Mouse (Mus musculus) embryonic facial prominence, embryonic 13.5 days (tissue): ENCODE measurements around the gene Scarf2. TPM values are rescaled to one million over a fixed set of nuclear protein-coding genes. Genes with fewer than 3 reads are reported as not detected.

Source experiments
- ATAC-seq: fragments of 200-750 bp; cut with Nextera tagmentation; 2 replicates; pipeline ENCODE4 v1.8.0; 2017; ENCODE audit warnings: low read depth; ENCODE audit not compliant: insufficient number of reproducible peaks, insufficient read depth, low FRiP score, low TSS enrichment
- H3K27ac ChIP-seq: fragments of 300-500 bp; sonication (generic); 2 replicates; pipeline ENCODE4 v1.5.1; 2015; ENCODE audit warnings: moderate library complexity, mild to moderate bottlenecking, inconsistent platforms
- H3K27me3 ChIP-seq: fragments of 300-500 bp; sonication (generic); 2 replicates; pipeline ENCODE4 v1.6.1; 2015; ENCODE audit warnings: mild to moderate bottlenecking, inconsistent platforms
- H3K36me3 ChIP-seq: fragments of 300-500 bp; sonication (generic); 2 replicates; pipeline ENCODE4 v1.6.1; 2015; ENCODE audit warnings: mild to moderate bottlenecking, inconsistent platforms
- H3K4me1 ChIP-seq: fragments of 300-500 bp; sonication (generic); 2 replicates; pipeline ENCODE4 v1.6.1; 2015; ENCODE audit warnings: inconsistent platforms
- H3K4me2 ChIP-seq: fragments of 300-500 bp; sonication (generic); 2 replicates; pipeline ENCODE4 v1.6.1; 2015; ENCODE audit warnings: moderate library complexity, mild to moderate bottlenecking, inconsistent platforms
- H3K4me3 ChIP-seq: fragments of 300-500 bp; sonication (generic); 2 replicates; pipeline ENCODE4 v1.5.1; 2015; ENCODE audit warnings: mild to moderate bottlenecking, inconsistent platforms
- H3K9ac ChIP-seq: fragments of 300-500 bp; sonication (generic); 2 replicates; pipeline ENCODE4 v1.6.1; 2015; ENCODE audit warnings: mild to moderate bottlenecking, inconsistent platforms
- H3K9me3 ChIP-seq: fragments of 300-500 bp; sonication (generic); 2 replicates; pipeline ENCODE4 v1.6.1; 2016; ENCODE audit warnings: inconsistent platforms
- whole genome bisulfite sequencing: fragments of 180-500 bp; shearing (Covaris S2); methylation state at CpG from one replicate; pipeline ENCODE4 v1.1.7; 2015; ENCODE audit warnings: mixed read lengths; 5-methylcytosine and 5-hydroxymethylcytosine counted together
- polyA plus RNA-seq: library from polyadenylated mRNA; unstranded; fragments of >200 nt; fragmentation: Nextera tagmentation; extraction: Ambion mirVana; gene quantifications from 2 replicates; pipeline ENCODE4 v1.2.1, GENCODE M21; 2015

Gene Scarf2
- polyA plus RNA-seq, 1 experiment from 2014 or later: 39.0 TPM

DNA sequence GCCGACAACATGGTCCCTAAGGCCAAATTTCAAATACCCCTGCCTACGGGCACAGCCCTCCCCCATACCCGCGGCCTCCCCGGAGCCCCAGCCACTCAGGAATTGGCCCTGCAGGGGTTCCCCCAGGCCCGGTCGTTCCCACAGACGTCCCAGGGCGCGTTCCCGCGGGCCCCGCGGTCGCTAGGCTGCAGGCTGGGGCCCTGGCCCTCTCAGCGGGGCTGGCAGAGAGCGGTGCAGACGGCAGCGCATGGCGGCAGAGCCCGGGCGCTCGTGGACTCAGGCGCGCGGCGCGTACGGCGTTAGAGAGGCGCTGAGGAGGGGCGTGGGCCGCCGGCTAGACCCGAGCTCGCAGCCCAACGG lies 36.2 kb downstream of the Scarf2 start:
- H3K4me1 ChIP-seq: peaks cover 23% of the 10 kb centered on the region; the same call in 1 of the 2 replicates
- under 1% methylated on average over 36 of the region's 37 CpGs for WGBS
- H3K9ac ChIP-seq: peak overlapping the region; percentile 78
- H3K36me3 ChIP-seq: no peaks in the 10 kb centered on the region
- peak; percentile 45; the same call in 1 of the 2 replicates for ATAC-seq
- H3K9me3 ChIP-seq: no peaks in the 10 kb centered on the region
- no peak overlapping the region for H3K27ac ChIP-seq
- peak overlapping the region; percentile 65 for H3K4me3 ChIP-seq
- peak overlapping the region; percentile 98 for H3K4me2 ChIP-seq
- H3K27me3 ChIP-seq: peaks cover 92% of the 10 kb centered on the region

DNA sequence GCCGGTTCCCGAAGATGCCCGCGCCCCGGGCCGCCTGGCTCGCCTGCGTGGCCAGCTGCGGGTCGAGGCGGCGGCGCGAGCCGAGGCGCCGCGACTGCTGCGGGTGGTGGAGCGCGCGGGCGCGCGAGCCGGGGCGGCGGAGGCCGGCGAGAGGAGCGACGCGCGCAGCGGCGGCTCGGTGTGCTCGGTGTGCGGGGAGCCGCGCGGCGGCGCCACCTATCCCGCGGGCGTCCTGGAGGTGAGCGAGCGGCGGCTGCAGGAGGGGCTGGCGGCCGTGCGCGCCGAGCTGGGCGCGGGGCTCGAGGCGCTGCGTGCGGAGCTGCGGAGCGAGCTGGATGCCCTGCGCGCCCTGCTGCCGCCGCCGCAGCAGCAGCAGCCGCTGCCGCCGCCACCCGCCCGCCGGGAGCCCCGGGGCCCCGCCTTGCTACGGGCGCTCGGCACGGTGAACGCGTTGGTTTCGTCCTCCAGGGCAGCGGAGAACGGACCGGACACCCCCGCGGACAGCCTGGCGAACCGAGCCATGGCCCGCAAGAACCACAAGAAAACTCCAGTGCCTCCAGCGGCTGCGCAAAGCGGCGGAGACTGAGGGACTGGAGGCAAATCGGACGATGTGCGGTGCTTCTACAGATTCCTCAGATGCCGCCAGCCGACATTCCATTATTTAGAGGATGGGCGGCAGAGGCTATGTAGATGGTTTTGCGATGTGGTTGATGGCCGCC lies 36.8 kb downstream of the Scarf2 start:
- Histone ChIP-seq H3K4me2 (peak overlapping the region; percentile 98), H3K36me3 (0 out of 2 replicates have a peak, but pooled peaks cover 4% of the 10 kb centered on the region), H3K9me3 (no peaks in the 10 kb centered on the region), H3K27me3 (peaks cover 89% of the 10 kb centered on the region), H3K9ac (peak overlapping the region; percentile 78), H3K4me3 (peak overlapping the region; percentile 65), H3K4me1 (peaks cover 23% of the 10 kb centered on the region; the same call in 1 of the 2 replicates), H3K27ac (no peak overlapping the region)
- under 1% methylated on average over 81 of the region's 103 CpGs for WGBS
- peak; percentile 26; the same call in 1 of the 2 replicates for ATAC-seq

DNA sequence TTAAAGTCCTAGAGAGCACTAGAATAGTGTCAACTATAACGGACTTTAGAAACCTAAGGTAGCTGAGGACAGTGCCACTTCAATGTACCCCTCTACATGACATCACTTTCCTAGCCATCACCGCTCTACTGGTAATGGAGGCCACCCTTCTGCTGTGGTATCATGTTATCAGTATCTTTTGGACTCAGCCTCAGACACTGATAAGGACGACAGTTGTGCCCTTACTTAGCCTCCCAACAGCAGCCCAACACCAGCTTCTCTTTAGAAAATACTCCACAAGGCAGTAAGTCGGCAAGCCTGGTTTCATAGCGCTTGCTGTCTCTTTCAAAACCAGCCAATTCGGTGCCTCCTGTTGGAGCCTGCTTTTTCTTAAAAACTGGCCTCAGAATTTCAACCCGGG lies 37.5 kb downstream of the Scarf2 start:
- H3K36me3 ChIP-seq: 0 out of 2 replicates have a peak, but pooled peaks cover 5% of the 10 kb centered on the region
- H3K4me3 ChIP-seq: peak overlapping the region; percentile 65
- H3K4me2 ChIP-seq: peak overlapping the region; percentile 98
- H3K4me1 ChIP-seq: peaks cover 23% of the 10 kb centered on the region; the same call in 1 of the 2 replicates
- H3K9me3 ChIP-seq: no peaks in the 10 kb centered on the region
- H3K27me3 ChIP-seq: peaks cover 85% of the 10 kb centered on the region
- H3K9ac ChIP-seq: peak overlapping the region; percentile 78
- no peak overlapping the region for H3K27ac ChIP-seq
- 46% methylated on average over 7 of the region's 7 CpGs for WGBS
- ATAC-seq: no peak

DNA sequence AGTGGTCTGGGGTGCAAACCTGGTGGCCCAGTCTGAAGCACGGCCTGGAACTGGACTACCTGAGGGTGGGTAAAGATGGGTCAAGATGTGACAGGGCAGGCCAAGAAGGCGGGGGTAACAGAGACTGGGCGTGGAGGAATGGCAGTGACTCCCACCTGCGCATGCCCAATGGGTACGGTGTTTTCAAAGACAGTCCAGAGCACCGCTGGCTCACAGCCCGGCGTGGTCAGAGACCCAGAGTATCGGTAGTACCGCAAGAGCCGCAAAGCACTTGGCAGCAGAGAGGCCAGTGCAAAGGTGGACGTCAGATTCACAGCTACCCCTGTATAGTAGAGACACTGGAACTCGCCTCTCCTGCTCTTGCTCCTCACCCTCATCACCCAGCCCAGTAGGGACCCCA lies 38.4 kb downstream of the Scarf2 start:
- no peak overlapping the region for H3K4me2 ChIP-seq

DNA sequence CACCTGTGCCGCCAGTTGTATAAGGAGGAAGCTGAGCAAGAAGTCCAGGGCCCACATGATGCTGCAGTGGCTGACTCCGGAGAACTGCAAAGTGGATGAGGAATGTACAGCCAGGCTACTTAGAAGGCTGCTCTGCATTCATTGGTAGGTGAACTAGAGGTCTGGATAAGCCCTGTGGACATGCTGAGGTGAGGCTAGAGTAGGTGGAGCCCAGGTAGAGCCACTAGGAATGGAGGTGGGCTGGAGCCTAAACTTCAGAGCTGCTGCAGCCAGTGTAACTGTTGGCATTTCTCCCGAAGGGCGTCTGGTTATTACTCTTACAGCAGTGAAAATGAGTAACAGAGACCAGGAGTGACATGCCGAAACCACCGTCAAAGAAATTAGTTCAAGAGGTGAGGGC lies 41.0 kb downstream of the Scarf2 start, which contains the start of gene Car15:
Gene Car15, minus strand, starts transcription at position 314 of the 400 bp plus-strand sequence.
- no peak within 1 kb of the TSS for H3K4me3 ChIP-seq

More for the DNA sequence above, 38.4 kb downstream of the Scarf2 start:
- 53% methylated on average over 13 of the region's 13 CpGs for WGBS
- H3K9ac ChIP-seq: no peak overlapping the region
- no peaks in the 10 kb centered on the region for H3K9me3 ChIP-seq
- ATAC-seq: no peak
- H3K27ac ChIP-seq: no peak overlapping the region
- H3K36me3 ChIP-seq: peaks cover 11% of the 10 kb centered on the region; the same call in 1 of the 2 replicates
- H3K4me1 ChIP-seq: peaks cover 23% of the 10 kb centered on the region; the same call in 1 of the 2 replicates
- H3K4me3 ChIP-seq: no peak overlapping the region
- H3K27me3 ChIP-seq: peaks cover 75% of the 10 kb centered on the region

DNA sequence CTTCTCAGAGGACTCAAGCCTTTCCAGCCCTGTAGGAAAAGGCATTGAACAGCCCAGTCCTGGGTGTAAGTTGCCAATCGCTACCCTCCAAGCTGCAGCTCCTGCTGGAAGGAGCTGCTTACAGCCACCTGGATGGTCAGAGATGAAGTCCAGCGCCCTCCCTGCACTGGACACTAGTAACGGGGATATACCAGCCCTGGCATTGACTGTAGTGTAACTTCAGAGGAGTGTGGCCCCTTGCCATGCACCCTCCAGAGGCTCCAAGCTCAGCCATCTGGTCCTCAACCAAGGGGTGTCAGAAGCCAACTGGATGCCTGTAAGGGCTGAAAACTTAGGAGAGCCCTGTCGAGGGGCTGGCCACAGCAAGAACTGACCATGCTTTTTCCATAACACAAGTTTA lies 42.9 kb downstream of the Scarf2 start:
- Histone ChIP-seq H3K27ac (no peak overlapping the region), H3K9ac (no peak overlapping the region), H3K27me3 (peaks cover 31% of the 10 kb centered on the region), H3K9me3 (no peaks in the 10 kb centered on the region), H3K4me1 (no peaks in the 10 kb centered on the region), H3K4me2 (no peak overlapping the region), H3K4me3 (no peak overlapping the region), H3K36me3 (peaks cover 56% of the 10 kb centered on the region)
- no peak for ATAC-seq
- WGBS: 81% methylated on average over 4 of the region's 4 CpGs

More for the DNA sequence above, 41.0 kb downstream of the Scarf2 start, which contains the start of gene Car15:
- Histone ChIP-seq H3K4me2 (no peak within 1 kb of the TSS), H3K4me1 (peaks cover 10% of the 10 kb centered on the region; the same call in 1 of the 2 replicates), H3K9me3 (no peaks in the 10 kb centered on the region), H3K36me3 (peaks cover 36% of the 10 kb centered on the region), H3K27me3 (peaks cover 50% of the 10 kb centered on the region), H3K27ac (no peak within 1 kb of the TSS), H3K9ac (no peak within 1 kb of the TSS)
- 68% methylated on average over 6 of the region's 6 CpGs for WGBS
- ATAC-seq: no peak

DNA sequence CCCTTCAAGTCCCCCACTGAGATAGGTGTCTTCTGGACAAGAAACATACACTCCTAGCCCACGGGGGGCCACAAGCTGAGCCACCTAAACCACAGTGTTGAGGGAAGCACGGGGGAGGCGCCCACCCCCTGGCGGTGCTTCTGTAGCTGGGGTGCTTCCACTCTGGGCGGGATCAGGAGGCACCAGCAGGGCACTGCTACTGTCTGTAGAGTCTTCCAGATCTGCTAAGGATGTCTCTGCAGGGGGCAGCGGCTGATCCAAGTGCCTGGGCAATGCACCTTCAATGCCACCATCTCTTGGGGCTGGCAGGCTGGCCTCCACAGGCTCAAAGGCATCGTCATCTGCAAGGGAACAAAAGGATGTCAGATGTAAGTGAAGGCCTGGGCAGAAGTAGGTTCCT lies 45.4 kb downstream of the Scarf2 start:
- peaks cover 6% of the 10 kb centered on the region for H3K27me3 ChIP-seq
- 90% methylated on average over 7 of the region's 7 CpGs for WGBS
- no peak overlapping the region for H3K4me3 ChIP-seq
- no peaks in the 10 kb centered on the region for H3K4me1 ChIP-seq
- no peak overlapping the region for H3K4me2 ChIP-seq
- H3K9me3 ChIP-seq: no peaks in the 10 kb centered on the region
- no peak overlapping the region for H3K27ac ChIP-seq
- ATAC-seq: no peak
- H3K9ac ChIP-seq: no peak overlapping the region
- peaks cover 80% of the 10 kb centered on the region for H3K36me3 ChIP-seq

DNA sequence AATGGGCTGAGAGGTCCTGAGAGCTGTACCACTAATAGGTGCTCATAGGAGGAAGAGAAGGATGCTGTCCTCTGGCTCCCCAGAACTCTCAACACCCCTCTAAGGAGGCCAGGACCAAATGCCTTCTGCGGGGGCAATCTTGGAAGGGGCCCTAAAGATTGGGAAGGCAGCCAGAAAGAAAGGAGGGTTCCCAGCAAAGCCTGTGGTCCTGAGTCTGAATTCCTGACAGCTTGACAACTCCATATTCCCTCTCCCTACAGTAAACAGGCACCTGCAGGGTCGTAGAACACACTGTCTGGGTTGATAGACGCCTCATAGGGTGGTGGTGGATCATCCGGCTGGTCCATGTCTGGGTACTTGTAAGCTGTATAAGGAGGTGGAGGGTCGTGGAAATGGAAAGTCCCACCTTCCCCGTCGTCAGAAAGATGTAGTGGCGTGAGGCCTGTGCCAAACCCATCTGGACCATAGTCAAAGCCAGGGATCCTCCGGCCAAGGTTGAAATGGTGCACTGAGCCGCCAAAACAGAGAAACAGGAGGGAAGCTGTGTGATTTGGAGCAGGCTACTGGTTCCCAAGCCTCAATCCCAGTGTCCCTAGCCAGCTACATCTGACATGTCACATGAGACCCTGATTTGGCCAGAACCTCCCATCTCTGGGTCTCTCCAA lies 46.8 kb downstream of the Scarf2 start:
- Histone ChIP-seq H3K4me3 (no peak overlapping the region), H3K9ac (no peak overlapping the region), H3K9me3 (no peaks in the 10 kb centered on the region), H3K4me1 (no peaks in the 10 kb centered on the region), H3K4me2 (no peak overlapping the region), H3K27me3 (no peaks in the 10 kb centered on the region), H3K27ac (no peak overlapping the region), H3K36me3 (peaks cover 90% of the 10 kb centered on the region)
- 90% methylated on average over 10 of the region's 10 CpGs for WGBS
- ATAC-seq: no peak

DNA sequence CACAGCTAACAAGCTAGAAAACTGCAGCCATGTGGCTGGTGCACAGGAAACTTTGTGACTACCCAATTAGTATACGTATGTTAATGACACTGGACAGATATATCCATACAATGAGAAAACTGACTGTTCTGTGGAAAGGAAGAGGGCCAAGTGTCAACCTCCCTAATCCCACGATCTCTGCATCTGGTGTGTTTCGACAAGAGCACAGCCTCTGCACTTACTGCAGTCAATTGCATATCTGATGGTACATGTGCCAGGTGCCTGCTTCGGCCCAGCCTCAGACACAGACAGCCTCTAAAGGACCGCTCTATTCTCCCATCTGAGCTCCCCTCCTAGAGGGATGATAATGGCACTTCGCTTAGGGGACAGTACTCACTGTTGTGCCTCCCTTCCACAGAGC lies 51.3 kb downstream of the Scarf2 start:
- no peaks in the 10 kb centered on the region for H3K9me3 ChIP-seq
- no peak overlapping the region for H3K27ac ChIP-seq
- H3K27me3 ChIP-seq: no peaks in the 10 kb centered on the region
- no peak for ATAC-seq
- H3K36me3 ChIP-seq: peaks cover 94% of the 10 kb centered on the region
- no peak overlapping the region for H3K9ac ChIP-seq
- no peak overlapping the region for H3K4me2 ChIP-seq
- no peak overlapping the region for H3K4me3 ChIP-seq
- 97% methylated on average over 6 of the region's 6 CpGs for WGBS
- no peaks in the 10 kb centered on the region for H3K4me1 ChIP-seq

DNA sequence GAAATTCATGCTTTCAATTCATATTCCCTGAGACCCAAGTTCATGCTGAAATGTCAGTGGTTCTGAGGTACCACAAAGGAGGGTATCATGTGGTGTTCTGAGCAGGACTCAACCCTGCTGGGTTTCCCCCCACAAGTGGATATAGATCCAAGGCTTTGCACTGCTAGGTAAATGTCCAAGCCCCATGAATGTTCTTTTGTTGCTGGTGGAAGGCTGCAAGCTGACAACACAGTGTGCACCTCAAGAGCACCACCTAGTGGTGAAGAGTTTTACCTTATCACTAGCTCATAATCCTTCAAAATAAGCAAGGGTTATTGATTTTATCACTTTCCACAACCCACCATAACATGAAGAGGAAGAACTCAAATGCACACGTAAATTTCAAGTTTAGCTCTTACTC lies 51.8 kb downstream of the Scarf2 start:
- Histone ChIP-seq H3K4me2 (no peak overlapping the region), H3K4me1 (no peaks in the 10 kb centered on the region), H3K36me3 (peaks cover 92% of the 10 kb centered on the region), H3K27ac (no peak overlapping the region), H3K27me3 (no peaks in the 10 kb centered on the region), H3K9me3 (no peaks in the 10 kb centered on the region), H3K9ac (no peak overlapping the region), H3K4me3 (no peak overlapping the region)
- no peak for ATAC-seq
- 27% methylated on average over 1 of the region's 1 CpGs for WGBS

DNA sequence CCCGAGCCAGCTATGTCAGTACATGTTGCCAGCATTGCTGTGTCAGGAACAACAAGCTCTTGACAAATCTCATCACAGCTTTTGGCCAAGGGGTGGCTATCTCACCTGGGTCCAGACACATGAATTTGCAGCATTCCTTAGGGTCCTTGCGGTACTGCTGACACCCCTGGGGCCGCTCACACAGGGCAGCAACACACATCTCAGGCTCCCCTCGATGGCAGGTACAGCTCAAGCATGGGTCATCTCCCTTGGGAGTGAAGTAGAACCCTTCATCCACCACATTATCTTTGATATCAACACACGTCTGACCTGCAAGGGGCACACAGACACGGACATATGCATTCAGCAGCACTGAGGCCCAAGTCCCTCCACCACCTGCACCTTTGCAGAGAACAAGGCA lies 52.4 kb downstream of the Scarf2 start:
- H3K36me3 ChIP-seq: peaks cover 92% of the 10 kb centered on the region
- H3K4me3 ChIP-seq: no peak overlapping the region
- no peaks in the 10 kb centered on the region for H3K4me1 ChIP-seq
- WGBS: 83% methylated on average over 6 of the region's 6 CpGs
- H3K27ac ChIP-seq: no peak overlapping the region
- no peak overlapping the region for H3K4me2 ChIP-seq
- H3K9ac ChIP-seq: no peak overlapping the region
- H3K27me3 ChIP-seq: no peaks in the 10 kb centered on the region
- H3K9me3 ChIP-seq: no peaks in the 10 kb centered on the region
- ATAC-seq: no peak

DNA sequence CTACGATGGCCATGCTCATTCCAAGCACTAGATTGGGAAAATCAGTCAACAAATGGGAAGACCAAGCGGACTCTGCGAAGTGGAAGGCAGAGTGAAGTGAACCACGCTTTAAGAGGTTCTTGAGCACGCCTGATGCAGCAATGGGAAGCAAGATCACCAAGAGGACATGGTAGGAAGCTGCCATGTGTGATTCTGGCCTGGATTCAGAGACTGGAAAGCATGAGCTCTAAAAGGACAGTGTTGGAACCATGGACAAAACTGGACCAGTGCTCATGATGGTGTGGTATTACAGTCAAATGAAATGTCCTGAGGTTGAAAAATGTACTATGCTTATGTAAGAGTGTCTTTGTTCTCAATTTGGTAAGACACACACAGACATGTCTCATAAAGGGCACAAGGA lies 54.2 kb downstream of the Scarf2 start:
- Histone ChIP-seq H3K36me3 (peaks cover 89% of the 10 kb centered on the region), H3K27ac (no peak overlapping the region), H3K9me3 (no peaks in the 10 kb centered on the region), H3K27me3 (no peaks in the 10 kb centered on the region), H3K4me1 (no peaks in the 10 kb centered on the region), H3K4me2 (no peak overlapping the region), H3K9ac (no peak overlapping the region), H3K4me3 (no peak overlapping the region)
- 96% methylated on average over 5 of the region's 5 CpGs for WGBS
- no peak for ATAC-seq
